Mouse (Mus musculus) erythroblast, embryonic 14.5 days (primary cell): ENCODE data around the gene Tgif1.

Experiments used
- GATA1 ChIP-seq: IDR thresholded peaks from 2 replicates; pipeline ENCODE4 v1.6.1; 2012; ENCODE audit warnings: low read length, inconsistent platforms, mixed read lengths
- TAL1 ChIP-seq: IDR thresholded peaks from 3 replicates; pipeline ENCODE4 v1.6.1; 2012; ENCODE audit warnings: low read length, inconsistent platforms, mixed read lengths

- no peak for TF ChIP-seq GATA1
- no peak for TF ChIP-seq TAL1
These were observed 23.2 kb downstream of the Tgif1 start for GRCm38 (mm10) chr17:70829943-70830715.
